Mouse (Mus musculus) kidney, adult 2 months (tissue): ENCODE data around the gene Ugt1a9. TPM values are rescaled to one million over a fixed set of nuclear protein-coding genes. Genes with fewer than 3 reads are reported as not detected.
"Not testable (repeated sequence)": the region's sequence is repeated elsewhere in the genome, so short reads cannot be mapped to it uniquely, and the experiment has no call there.

ENCODE experiments used
- DNase-seq: peaks from one replicate; pipeline ENCODE4 v3.0.0; 2021
- H3K27ac ChIP-seq: fragments of 200-500 bp; 2 replicates; pipeline ENCODE4 v1.5.1; 2012; ENCODE audit warnings: low read depth, low read length, control low read depth, inconsistent platforms; ENCODE audit not compliant: insufficient read depth
- H3K27me3 ChIP-seq: fragments of 200-500 bp; replicated peaks from 2 replicates; pipeline ENCODE4 v1.6.1; 2012; ENCODE audit warnings: mild to moderate bottlenecking, moderate library complexity, low read length, inconsistent platforms; ENCODE audit not compliant: control insufficient read depth, insufficient read depth
- H3K36me3 ChIP-seq: fragments of 200-500 bp; 2 replicates; pipeline ENCODE4 v1.6.1; 2012; ENCODE audit warnings: mild to moderate bottlenecking, moderate library complexity, low read length, inconsistent platforms; ENCODE audit not compliant: control insufficient read depth, insufficient read depth
- H3K4me1 ChIP-seq: fragments of 200-500 bp; 2 replicates; pipeline ENCODE4 v1.6.1; 2011; ENCODE audit warnings: low read length; ENCODE audit not compliant: control insufficient read depth, insufficient read depth
- H3K4me3 ChIP-seq: fragments of 200-500 bp; 2 replicates; pipeline ENCODE4 v1.5.1; 2011; ENCODE audit warnings: mild to moderate bottlenecking, low read depth, low read length, control low read depth; ENCODE audit not compliant: insufficient read depth
- CTCF ChIP-seq: fragments of 200-500 bp; conservative IDR thresholded peaks from 2 replicates; pipeline ENCODE4 v1.5.1; 2011; ENCODE audit warnings: low read depth, mild to moderate bottlenecking, control low read depth, low read length, moderate library complexity, mixed read lengths; ENCODE audit not compliant: insufficient read depth, insufficient read length
- POLR2A ChIP-seq: fragments of 200-500 bp; IDR thresholded peaks from one replicate; pipeline ENCODE4 v1.6.1; 2011; ENCODE audit warnings: low read depth, low read length, control low read depth
- WGBS: fragments of 180-500 bp; shearing (Covaris S2); methylation state at CpG from one replicate; pipeline ENCODE4 v1.1.7; 2018; 5-methylcytosine and 5-hydroxymethylcytosine counted together
- polyA plus RNA-seq: library from polyadenylated mRNA; depleted of rRNA; stranded (reverse); fragments of >200 nt; gene quantifications from 2 replicates; pipeline ENCODE4 v1.2.3, GENCODE M21; 2012

Ugt1a9 gene
- polyA plus RNA-seq, 1 experiment: 5.1 TPM

DNA sequence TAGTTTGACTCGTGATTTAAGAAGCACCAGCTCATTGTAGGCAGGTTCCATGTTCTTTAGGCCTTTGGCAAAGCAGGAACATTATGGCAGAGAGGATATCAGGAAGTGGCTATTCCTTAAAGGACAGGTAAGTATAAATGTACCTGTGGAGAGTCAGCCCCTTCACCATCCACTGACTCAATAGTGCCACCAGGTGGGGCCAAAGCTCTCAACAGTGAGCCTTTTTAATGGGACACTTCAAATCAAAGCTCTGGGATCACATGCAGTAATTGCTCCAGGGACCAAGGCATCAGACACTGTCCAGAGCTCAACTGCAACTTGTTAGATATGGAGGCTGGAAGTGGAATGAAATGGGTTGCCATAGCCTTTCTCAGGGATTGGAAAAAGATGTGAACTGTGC lies 50.9 kb downstream of the Ugt1a9 start:
- not testable (repeated sequence) for H3K27ac ChIP-seq, H3K4me1 ChIP-seq, H3K4me3 ChIP-seq, H3K27me3 ChIP-seq, H3K36me3 ChIP-seq
- DNase-seq: peak; percentile 65
- peak; percentile 45; the same call in 1 of the 2 replicates for TF ChIP-seq CTCF
- WGBS: no CpG with 5 or more reads among the region's 1 CpGs

DNA sequence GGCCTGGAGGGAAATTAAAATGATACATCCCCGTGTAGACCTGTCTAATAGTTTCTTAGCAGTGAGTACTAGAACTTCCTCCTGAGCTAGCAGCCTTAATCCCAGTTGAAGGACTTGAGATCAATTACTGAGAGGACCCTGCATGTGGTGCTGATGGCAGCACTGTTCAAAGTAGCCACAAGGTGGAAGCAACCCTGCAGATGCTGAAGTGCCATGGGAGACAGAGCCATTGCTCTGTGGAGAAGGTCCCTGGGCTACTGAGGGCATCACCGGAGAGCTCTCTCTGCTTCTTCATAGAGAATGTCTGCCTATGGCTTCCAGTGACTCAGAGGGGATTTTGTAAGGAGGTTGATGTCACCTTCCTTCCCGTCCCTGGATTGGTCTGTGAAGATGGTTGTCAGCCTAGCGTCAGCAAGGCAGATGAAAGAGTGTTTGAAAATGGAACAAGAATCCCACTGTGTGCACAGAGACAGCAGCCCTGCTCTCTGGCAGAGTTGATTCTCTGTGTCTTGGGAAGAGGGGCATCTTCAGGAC lies 55.3 kb downstream of the Ugt1a9 start:
- TF ChIP-seq CTCF: peak; percentile 28; the same call in 1 of the 2 replicates
- WGBS: 80% methylated on average over 4 of the region's 4 CpGs
- not testable (repeated sequence) for H3K36me3 ChIP-seq, H3K27me3 ChIP-seq, H3K27ac ChIP-seq, H3K4me3 ChIP-seq, DNase-seq, H3K4me1 ChIP-seq

DNA sequence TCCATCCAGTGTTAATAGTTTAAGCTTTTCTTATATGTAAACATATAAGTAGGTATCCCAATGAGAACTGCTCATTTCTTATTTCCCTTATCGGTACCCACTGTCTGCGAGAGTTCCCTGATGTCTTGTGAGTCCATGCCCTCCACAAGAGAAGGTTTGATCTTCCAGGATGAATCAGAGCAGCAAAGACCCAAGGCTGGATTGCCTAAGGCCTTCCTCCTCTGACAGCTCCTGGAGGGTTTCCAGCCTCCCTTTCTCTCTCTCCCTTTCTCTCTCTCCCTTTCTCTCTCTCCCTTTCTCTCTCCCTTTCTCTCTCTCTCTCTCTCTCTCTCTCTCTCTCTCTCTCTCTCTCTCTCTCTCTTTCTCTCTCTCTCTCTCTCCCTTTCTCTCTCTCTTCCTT lies 58.5 kb downstream of the Ugt1a9 start:
- not testable (repeated sequence) for H3K4me1 ChIP-seq, H3K36me3 ChIP-seq, H3K27ac ChIP-seq, DNase-seq, H3K27me3 ChIP-seq, H3K4me3 ChIP-seq
- 89% methylated on average over 2 of the region's 2 CpGs for WGBS

DNA sequence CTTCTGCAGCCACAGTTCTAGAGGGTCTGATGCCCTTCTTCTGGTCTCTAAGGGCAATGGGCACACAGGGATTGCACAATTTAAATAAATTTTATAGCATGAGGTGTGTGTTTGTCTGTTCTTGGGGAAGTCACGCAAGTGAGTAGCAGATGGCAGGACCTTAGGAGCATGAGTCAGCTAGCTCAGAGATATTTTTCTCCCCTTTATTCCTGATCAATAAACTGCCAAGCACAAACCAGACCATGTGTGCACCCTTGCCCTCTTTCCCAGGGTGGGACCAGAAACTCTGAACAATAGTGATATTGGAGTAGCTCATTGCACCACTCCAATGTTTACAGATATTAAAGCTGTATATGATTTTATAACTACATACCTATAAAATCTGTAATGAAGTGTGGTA lies 59.6 kb downstream of the Ugt1a9 start:
- not testable (repeated sequence) for H3K4me1 ChIP-seq, H3K4me3 ChIP-seq, H3K27me3 ChIP-seq, H3K36me3 ChIP-seq, H3K27ac ChIP-seq, DNase-seq
- 98% methylated on average over 1 of the region's 1 CpGs for WGBS

DNA sequence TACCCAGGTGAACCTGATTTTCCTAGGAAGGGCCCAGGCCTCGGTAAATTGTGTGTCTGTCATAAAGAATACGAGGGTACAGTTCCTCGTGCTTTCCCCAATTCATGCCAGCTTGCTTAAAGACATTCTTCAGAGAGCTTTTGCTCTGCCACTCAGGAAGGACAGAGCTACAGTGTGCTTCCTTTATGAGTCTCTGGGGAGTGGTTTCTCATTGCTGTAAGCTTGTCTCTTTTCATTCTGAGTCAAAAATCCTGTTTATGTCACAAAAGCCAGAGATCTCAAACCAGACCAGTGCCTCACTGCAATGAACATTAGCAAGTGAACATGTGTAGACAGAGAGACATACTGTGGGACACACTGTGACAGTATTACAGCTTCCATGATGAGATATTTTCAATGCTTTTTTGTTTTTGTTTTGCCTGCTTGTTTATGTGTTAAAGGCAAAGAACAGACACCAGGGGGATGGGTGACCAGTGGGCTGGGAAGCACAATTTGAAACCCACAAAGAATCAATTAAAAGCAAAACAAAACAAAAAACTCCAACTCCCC lies 63.4 kb downstream of the Ugt1a9 start:
- TF ChIP-seq CTCF (no peak), POLR2A (no peak)
- Histone ChIP-seq H3K4me1 (peaks cover 13% of the 10 kb centered on the region), H3K36me3 (no peaks in the 10 kb centered on the region), H3K4me3 (no peak overlapping the region), H3K27ac (peak overlapping the region; percentile 56), H3K27me3 (no peaks in the 10 kb centered on the region)
- no peak for DNase-seq
- 15% methylated on average over 3 of the region's 3 CpGs for WGBS

DNA sequence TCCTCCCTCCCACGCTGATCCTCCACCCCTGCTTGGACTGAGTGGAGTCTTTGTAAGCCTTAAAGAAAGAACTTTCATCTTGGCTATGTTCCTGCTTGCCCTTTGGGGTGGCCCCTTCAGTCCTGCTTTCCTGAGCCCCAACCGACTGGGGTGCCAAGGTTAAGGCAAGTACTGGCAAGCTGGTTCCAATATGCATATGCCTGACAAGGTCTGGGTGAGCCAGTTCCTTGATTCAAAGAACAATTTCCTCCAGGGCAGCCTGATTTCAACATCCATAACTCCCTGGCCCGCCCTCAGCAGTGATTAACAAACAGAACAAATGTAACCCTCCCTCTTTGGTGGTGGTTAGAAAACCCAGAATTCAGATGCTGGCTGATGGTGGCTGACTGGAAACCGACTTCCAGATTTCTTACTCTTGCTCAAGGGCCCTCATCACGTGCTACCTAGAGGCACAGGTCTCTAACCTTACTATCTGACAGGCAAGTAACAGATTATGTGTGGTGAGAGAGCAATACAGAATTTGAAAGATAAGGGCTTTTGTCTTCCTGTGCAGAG lies 63.9 kb downstream of the Ugt1a9 start, which contains the start of gene Ugt1a6a:
Gene Ugt1a6a, plus strand, starts transcription at position 353 of the 555 bp plus-strand sequence.
- not testable (repeated sequence) for H3K27me3 ChIP-seq, H3K36me3 ChIP-seq, H3K4me3 ChIP-seq
- Histone ChIP-seq H3K4me1 (peaks cover 13% of the 10 kb centered on the region), H3K27ac (peak within 1 kb of the TSS; percentile 56)
- WGBS: 28% methylated on average over 5 of the region's 5 CpGs
- DNase-seq: peak; percentile 60

DNA sequence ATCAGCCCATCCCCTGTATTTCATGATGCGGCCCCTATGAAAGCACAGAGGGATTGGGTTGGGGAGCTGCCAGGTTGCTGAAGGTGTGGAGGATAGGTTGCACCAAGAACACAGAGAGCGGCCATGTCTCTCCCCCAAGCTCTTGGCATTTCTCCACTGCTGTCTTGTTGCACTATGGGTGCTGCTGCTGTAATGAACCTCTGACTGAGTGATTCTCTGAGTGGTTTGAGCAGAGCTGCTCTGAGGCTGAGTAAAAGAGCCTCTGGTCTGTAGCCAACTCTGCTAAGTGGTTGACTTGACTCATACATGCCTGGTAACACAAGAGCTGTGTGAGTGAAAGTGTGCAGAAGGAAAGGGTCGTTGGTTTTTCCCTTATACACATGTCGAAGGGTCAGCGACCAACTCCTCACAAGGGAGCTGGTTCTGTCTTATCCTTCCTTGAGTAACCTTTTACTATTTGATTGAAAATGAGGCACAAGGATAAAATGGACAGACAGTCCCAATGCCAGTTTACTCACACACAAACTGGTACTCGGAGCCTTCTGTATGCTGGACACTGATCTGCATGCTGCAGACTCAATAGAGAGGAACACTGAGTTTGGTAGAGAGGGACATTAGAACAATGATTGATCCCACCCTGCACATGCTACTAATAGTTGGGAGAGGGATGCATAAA lies 64.8 kb downstream of the Ugt1a9 start:
- not testable (repeated sequence) for H3K27ac ChIP-seq, H3K27me3 ChIP-seq, DNase-seq, H3K36me3 ChIP-seq, H3K4me3 ChIP-seq
- peaks cover 13% of the 10 kb centered on the region for H3K4me1 ChIP-seq
- WGBS: 86% methylated on average over 6 of the region's 6 CpGs
